Mouse (Mus musculus) embryo, embryonic 11.5 days (tissue): ENCODE measurements around the gene Olfr954.

Source experiments
- DNase-seq: peaks from one replicate; pipeline ENCODE4 v3.0.0-alpha.2; 2012; ENCODE audit warnings: low read depth, low spot score

Gene Olfr954

DNA sequence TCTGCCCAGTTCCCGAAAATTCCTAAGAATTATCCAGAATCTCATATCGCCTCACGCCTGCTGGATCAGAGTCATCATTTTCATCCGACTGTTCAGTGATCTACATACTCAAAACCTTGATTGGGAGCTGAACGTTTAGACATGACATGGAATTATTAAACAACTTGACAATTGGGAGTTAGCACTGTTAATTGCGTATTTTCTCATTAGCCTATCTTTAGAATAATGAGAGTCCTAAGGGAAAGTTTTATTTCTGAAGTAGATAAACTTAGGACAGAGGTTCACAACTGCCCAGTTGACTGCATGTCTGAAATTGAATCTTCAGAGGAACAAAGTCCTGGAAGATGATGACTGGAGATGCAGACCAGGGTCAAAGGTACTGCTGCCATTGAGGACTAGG is at the start of gene Olfr954:
Gene Olfr954 (plus strand): TSS at position 301 of the 400 bp plus-strand sequence.
- no peak for DNase-seq

DNA sequence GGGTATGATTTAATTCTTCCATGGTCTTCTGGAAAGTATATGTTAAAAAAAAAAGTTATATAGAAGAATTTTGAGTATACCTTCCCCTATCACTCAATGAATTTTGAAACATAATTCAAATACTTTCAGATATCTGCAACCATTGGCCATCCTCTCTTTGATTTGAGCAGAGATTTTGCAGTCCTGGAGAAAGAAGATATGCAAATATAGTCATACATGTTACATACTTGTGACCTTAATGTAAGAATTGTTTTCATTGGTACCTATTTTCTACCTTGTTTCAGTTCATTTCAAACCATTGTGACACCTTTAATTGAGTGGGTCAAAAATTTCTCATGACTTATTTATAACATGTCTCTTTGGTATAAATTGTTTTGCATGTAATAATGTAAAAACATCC is 29.5 kb upstream of the Olfr954 start, which contains the start of gene Olfr952:
Gene Olfr952 (minus strand): TSS at position 101 of the 400 bp plus-strand sequence.
- DNase-seq, result no peak

DNA sequence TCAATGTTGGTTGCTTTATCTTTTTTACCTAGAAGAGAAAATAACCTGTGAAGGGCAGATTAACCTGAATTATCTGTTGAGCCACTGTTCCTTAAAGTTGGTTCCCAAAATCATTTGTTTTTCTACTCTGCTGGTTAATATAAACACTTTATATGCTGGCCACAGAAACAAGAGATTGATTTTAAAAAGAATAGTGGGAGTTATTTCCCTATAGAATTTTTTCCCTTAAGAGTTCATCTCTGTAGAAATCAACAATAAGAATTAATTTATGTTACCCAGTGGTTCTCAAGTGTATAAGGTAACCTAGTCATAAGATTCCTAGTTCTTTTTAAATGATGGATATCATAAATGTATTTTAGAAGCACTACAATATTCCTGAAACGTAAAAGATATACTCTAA is 15.3 kb downstream of the Olfr954 start, which contains the start of gene Olfr955:
Gene Olfr955 (minus strand): TSS at position 101 of the 400 bp plus-strand sequence.
- no peak for DNase-seq

DNA sequence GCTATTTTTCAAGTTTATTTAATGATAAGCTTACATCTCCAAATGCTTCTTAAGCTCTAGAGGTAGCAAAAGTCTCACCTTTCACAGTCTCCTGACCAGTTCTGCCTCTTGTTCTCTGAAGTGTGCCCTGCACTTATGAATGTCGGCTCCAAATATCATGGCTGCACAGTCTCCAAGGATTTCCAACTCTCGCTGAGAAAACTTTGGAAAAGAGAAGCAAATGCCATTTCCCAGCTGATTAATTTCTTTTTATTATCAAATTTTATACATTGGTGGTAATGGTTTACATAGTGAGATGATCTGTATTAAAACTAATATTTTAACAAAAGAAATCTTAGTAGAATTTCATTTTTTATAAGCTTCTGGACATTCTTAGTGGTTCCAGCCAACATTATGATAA is 37.4 kb downstream of the Olfr954 start, which contains the start of gene Olfr44:
Gene Olfr44 (minus strand): TSS at position 101 of the 400 bp plus-strand sequence.
- DNase-seq, result no peak

DNA sequence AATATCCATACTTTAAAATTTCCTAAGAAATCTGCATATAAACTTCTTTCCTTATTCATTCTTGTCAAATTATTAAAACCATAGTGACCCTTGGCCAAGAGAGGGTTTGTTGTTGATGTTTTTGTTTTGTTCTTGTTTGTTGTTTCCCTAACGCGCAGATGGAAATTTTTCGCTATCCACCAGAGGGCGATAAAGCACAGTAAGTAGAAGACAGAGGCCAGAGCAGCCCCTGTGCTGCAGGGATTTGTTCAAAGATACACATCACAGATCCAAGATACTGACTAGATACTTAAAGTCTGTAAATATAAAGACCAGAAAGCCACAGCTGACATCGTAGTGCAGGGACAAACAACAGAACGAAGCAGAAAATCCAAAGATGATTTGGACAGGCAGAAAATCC is 52.5 kb downstream of the Olfr954 start:
- peak; percentile 34 for DNase-seq

DNA sequence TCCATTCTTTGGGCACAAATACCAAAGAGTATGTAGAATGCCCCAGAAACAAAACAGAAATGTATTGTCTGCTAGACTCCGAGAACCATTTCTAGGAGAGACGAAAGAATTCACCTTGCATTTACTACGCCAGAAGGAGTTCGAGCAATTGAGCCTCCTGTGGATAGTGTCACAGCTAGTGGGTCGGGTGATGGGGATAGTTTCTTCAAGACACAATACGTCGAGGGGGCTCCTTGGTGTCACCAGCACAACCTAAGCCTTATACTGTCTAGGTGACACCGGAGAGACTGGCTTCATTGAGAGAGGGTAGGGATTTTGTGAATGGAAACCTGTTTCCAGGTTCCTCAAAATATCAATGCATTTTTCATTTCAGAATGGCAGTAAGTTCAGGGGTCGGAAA is 52.9 kb downstream of the Olfr954 start:
- DNase-seq, result no peak
